Mouse (Mus musculus): ENCODE data around the gene Socs1. TPM values are rescaled to one million over a fixed set of nuclear protein-coding genes. Genes with fewer than 3 reads are reported as not detected.

The Socs1 gene
- total and polyA plus RNA-seq, 2 experiments: 0.18 to 1.2 TPM

- no peaks in the 10 kb centered on the region for H3K36me3 ChIP-seq (ENCODE audit: control insufficient read depth, insufficient read depth, low read length)
- no peak within 1 kb of the TSS for H3K4me3 ChIP-seq (ENCODE audit: insufficient read depth, low read depth, low read length)
- H3K4me1 ChIP-seq (ENCODE audit: control insufficient read depth, insufficient read depth, low read length): no peaks in the 10 kb centered on the region
- no peaks in the 10 kb centered on the region for H3K79me2 ChIP-seq (ENCODE audit: control insufficient read depth, insufficient read depth, low read length)
- TF ChIP-seq CTCF (IDR thresholded peaks at IDR 0.05; ENCODE audit: low read depth, low read length) (no peak), POLR2A (IDR thresholded peaks at IDR 0.05; ENCODE audit: extremely low read depth, insufficient read depth, low read length) (no peak)
- H3K27me3 ChIP-seq (ENCODE audit: control insufficient read depth, insufficient read depth, low read length): no peaks in the 10 kb centered on the region
- no peak for DNase-seq (ENCODE audit: extremely low read depth, low read depth, low spot score)
- WGBS: 91% methylated on average over 9 of the region's 9 CpGs
- no peak within 1 kb of the TSS for H3K9ac ChIP-seq (ENCODE audit: low read depth, low read length)
- no peak within 1 kb of the TSS for H3K27ac ChIP-seq (replicated peaks; ENCODE audit: insufficient read depth, low read depth, low read length)
Measured at GRCm38 (mm10) chr16:10790702-10791101, 5.4 kb upstream of the Socs1 start, which contains the start of gene Prm3. TSS of gene Prm3 (minus strand) at chr16:10790914.

DNA sequence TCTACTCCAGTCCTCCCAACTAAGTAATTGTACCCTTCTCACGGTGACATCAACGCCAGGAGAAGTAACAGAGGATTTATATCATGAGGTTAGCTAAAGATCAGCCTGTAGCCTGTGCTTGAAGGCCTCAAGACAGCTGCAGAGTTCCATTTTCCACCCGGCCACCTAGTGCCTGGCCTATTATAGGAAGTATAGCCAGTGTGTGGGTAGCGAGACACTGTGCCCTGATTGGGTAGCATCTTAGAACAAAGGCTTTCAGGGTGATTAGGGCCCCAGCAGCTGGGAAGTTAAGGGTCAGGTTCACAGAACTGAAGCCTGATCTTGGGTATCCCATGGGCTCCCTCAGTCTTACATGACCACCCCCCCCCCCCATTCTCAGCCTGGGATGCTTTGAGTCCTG lies 3.5 kb upstream of the Socs1 start:
- 96% methylated on average over 4 of the region's 4 CpGs for WGBS
- no peaks in the 10 kb centered on the region for H3K36me3 ChIP-seq (ENCODE audit: control insufficient read depth, insufficient read depth, low read length)
- H3K4me3 ChIP-seq (ENCODE audit: insufficient read depth, low read depth, low read length): no peak overlapping the region
- no peak overlapping the region for H3K9ac ChIP-seq (ENCODE audit: low read depth, low read length)
- no peak for DNase-seq (ENCODE audit: extremely low read depth, low read depth, low spot score)
- H3K27ac ChIP-seq (replicated peaks; ENCODE audit: insufficient read depth, low read depth, low read length): no peak overlapping the region
- no peaks in the 10 kb centered on the region for H3K79me2 ChIP-seq (ENCODE audit: control insufficient read depth, insufficient read depth, low read length)
- H3K4me1 ChIP-seq (ENCODE audit: control insufficient read depth, insufficient read depth, low read length): no peaks in the 10 kb centered on the region
- 0 out of 2 replicates have a peak, but pooled peaks cover 5% of the 10 kb centered on the region for H3K27me3 ChIP-seq (ENCODE audit: control insufficient read depth, insufficient read depth, low read length)
- TF ChIP-seq CTCF (IDR thresholded peaks at IDR 0.05; ENCODE audit: low read depth, low read length): no peak
- TF ChIP-seq POLR2A (IDR thresholded peaks at IDR 0.05; ENCODE audit: extremely low read depth, insufficient read depth, low read length): no peak

DNA sequence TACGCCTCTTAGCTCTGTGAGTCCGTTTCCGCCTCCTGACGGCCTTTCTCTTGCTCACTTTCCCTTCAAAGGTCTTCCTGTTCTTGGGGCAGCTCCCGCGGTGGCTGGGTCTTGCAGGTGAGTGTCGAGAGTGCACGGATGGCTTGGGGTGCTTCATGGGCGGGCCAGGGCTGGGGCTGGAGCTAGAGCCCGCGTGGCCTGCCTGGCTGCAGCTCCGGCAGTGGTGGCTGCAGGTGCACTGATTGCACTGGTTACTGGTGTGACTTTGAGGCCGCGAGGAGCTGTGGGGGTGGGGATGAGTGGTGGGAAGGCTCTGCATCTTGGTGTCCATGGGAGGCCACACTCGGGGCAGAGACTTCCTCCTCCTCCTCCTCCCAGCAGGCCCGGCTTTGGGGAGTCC lies 2.9 kb upstream of the Socs1 start, which contains the start of gene Tnp2:
Gene Tnp2, minus strand, starts transcription at position 390 of the 400 bp plus-strand sequence.
- Histone ChIP-seq H3K79me2 (ENCODE audit: control insufficient read depth, insufficient read depth, low read length) (no peaks in the 10 kb centered on the region), H3K27ac (replicated peaks; ENCODE audit: insufficient read depth, low read depth, low read length) (no peak within 1 kb of the TSS)

DNA sequence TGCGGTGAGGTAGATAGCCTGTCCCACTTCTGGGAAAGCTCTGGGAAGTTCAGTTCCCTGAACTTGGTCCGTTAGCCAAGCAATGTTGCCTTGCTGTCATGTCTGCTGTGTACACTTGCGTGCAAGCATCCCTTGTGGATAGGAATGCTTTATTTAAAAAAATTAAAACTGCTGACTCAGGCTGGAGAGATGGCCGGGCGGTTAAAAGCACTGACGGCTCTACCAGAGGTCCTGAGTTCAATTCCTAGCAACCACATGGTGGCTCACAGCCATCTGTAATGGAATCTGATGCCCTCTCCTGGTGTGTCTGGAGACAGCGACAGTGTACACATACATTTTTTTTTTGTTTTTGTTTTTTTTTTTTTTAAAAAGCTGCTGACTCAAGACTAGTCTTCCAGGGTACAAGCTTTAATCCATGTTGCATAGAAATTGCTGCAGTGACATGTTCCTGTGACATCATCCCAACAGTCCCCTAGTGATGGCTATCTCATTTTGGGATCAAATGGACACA lies 2.3 kb upstream of the Socs1 start:
- no peak overlapping the region for H3K27ac ChIP-seq (replicated peaks; ENCODE audit: insufficient read depth, low read depth, low read length)
- H3K27me3 ChIP-seq (ENCODE audit: control insufficient read depth, insufficient read depth, low read length): 0 out of 2 replicates have a peak, but pooled peaks cover 5% of the 10 kb centered on the region
- WGBS: 56% methylated on average over 7 of the region's 7 CpGs
- H3K36me3 ChIP-seq (ENCODE audit: control insufficient read depth, insufficient read depth, low read length): no peaks in the 10 kb centered on the region
- no peak for DNase-seq (ENCODE audit: extremely low read depth, low read depth, low spot score)
- H3K4me1 ChIP-seq (ENCODE audit: control insufficient read depth, insufficient read depth, low read length): no peaks in the 10 kb centered on the region
- H3K4me3 ChIP-seq (ENCODE audit: insufficient read depth, low read depth, low read length): no peak overlapping the region
- TF ChIP-seq POLR2A (IDR thresholded peaks at IDR 0.05; ENCODE audit: extremely low read depth, insufficient read depth, low read length): no peak
- TF ChIP-seq CTCF (IDR thresholded peaks at IDR 0.05; ENCODE audit: low read depth, low read length): no peak
- H3K9ac ChIP-seq (ENCODE audit: low read depth, low read length): no peak overlapping the region
- H3K79me2 ChIP-seq (ENCODE audit: control insufficient read depth, insufficient read depth, low read length): no peaks in the 10 kb centered on the region

More for the DNA sequence above, 2.9 kb upstream of the Socs1 start, which contains the start of gene Tnp2:
- H3K27me3 ChIP-seq (ENCODE audit: control insufficient read depth, insufficient read depth, low read length): 0 out of 2 replicates have a peak, but pooled peaks cover 5% of the 10 kb centered on the region
- no peak within 1 kb of the TSS for H3K9ac ChIP-seq (ENCODE audit: low read depth, low read length)
- TF ChIP-seq CTCF (IDR thresholded peaks at IDR 0.05; ENCODE audit: low read depth, low read length): no peak
- TF ChIP-seq POLR2A (IDR thresholded peaks at IDR 0.05; ENCODE audit: extremely low read depth, insufficient read depth, low read length): no peak
- 75% methylated on average over 16 of the region's 16 CpGs for WGBS
- DNase-seq (ENCODE audit: extremely low read depth, low read depth, low spot score): no peak
- no peaks in the 10 kb centered on the region for H3K36me3 ChIP-seq (ENCODE audit: control insufficient read depth, insufficient read depth, low read length)
- no peaks in the 10 kb centered on the region for H3K4me1 ChIP-seq (ENCODE audit: control insufficient read depth, insufficient read depth, low read length)
- H3K4me3 ChIP-seq (ENCODE audit: insufficient read depth, low read depth, low read length): no peak within 1 kb of the TSS

GRCm38 (mm10) chr16:10786782-10787547 lies 1.6 kb upstream of the Socs1 start:
- Histone ChIP-seq H3K9ac (ENCODE audit: low read depth, low read length) (no peak overlapping the region), H3K27me3 (ENCODE audit: control insufficient read depth, insufficient read depth, low read length) (0 out of 2 replicates have a peak, but pooled peaks cover 5% of the 10 kb centered on the region), H3K4me3 (ENCODE audit: insufficient read depth, low read depth, low read length) (no peak overlapping the region), H3K4me1 (ENCODE audit: control insufficient read depth, insufficient read depth, low read length) (no peaks in the 10 kb centered on the region), H3K79me2 (ENCODE audit: control insufficient read depth, insufficient read depth, low read length) (no peaks in the 10 kb centered on the region), H3K36me3 (ENCODE audit: control insufficient read depth, insufficient read depth, low read length) (no peaks in the 10 kb centered on the region), H3K27ac (replicated peaks; ENCODE audit: insufficient read depth, low read depth, low read length) (no peak overlapping the region)
- no peak for TF ChIP-seq POLR2A (IDR thresholded peaks at IDR 0.05; ENCODE audit: extremely low read depth, insufficient read depth, low read length)
- no peak for TF ChIP-seq CTCF (IDR thresholded peaks at IDR 0.05; ENCODE audit: low read depth, low read length)
- no peak for DNase-seq (ENCODE audit: extremely low read depth, low read depth, low spot score)
- 58% methylated on average over 4 of the region's 4 CpGs for WGBS

Measured in liver, adult 2 months (tissue).